In genomic region chr3:116267036-116267654, GRCm38 (mm10) we compare ENCODE assay signal across 12 mouse cellular contexts. TPM values are rescaled to one million over a fixed set of nuclear protein-coding genes. Genes with fewer than 3 reads are reported as not detected.
DNase-seq lines count a peak whose midpoint lies in the region; ATAC-seq and TF ChIP-seq lines count a peak whose summit lies in the region.
"Had no signal": no experiment of that assay in that cellular context is flagged by ENCODE, and none has a peak within 500 bp of the region (broad histone marks: within the 10 kb centered on the region; RNA-seq: fewer than 3 reads in every experiment).

No protein-coding gene starts in this region.

- intact Hi-C loops in left cerebral cortex, postnatal 14 days (cut with DNase I) = no loop called here

- 98% methylated on average over 2 of the region's 2 CpGs for WGBS in heart, postnatal 0 days
- WGBS in lung, embryonic 14.5 days = 96% methylated on average over 2 of the region's 2 CpGs
- 90% methylated on average over 2 of the region's 2 CpGs for WGBS in limb, embryonic 12.5 days
- 95% methylated on average over 2 of the region's 2 CpGs for WGBS in stomach, embryonic 14.5 days

- no peak for TF ChIP-seq CTCF in heart, postnatal 0 days (IDR thresholded peaks at IDR 0.05; ENCODE audit: low read depth)
- no peak for TF ChIP-seq CTCF in lung, embryonic 14.5 days (IDR thresholded peaks at IDR 0.05; ENCODE audit: low read depth)

- peak; percentile 24; the same call in 1 of the 2 replicates for ATAC-seq in heart, postnatal 0 days (ENCODE audit: insufficient read depth, low read depth)
- 0 out of 2 replicates have a peak, but pooled peaks have one; percentile 23 for ATAC-seq in lung, embryonic 14.5 days (ENCODE audit: insufficient read depth)
- ATAC-seq in limb, embryonic 12.5 days (ENCODE audit: insufficient number of reproducible peaks, insufficient read depth, low FRiP score, low TSS enrichment, low read depth) = peak; percentile 56; the same call in 1 of the 2 replicates
- ATAC-seq in stomach, embryonic 14.5 days (ENCODE audit: insufficient number of reproducible peaks, insufficient read depth, low FRiP score, low read depth) = peak; percentile 75; the same call in 1 of the 2 replicates

- H3K4me3 ChIP-seq in heart, postnatal 0 days (ENCODE audit: low read depth, low read length) = no peak overlapping the region
- H3K4me3 ChIP-seq in lung, embryonic 14.5 days (ENCODE audit: low read depth, low read length) = no peak overlapping the region
- no peak overlapping the region for H3K4me3 ChIP-seq in limb, embryonic 12.5 days (replicated peaks)
- no peak overlapping the region for H3K4me3 ChIP-seq in stomach, embryonic 14.5 days (ENCODE audit: low read depth, low read length)

- H3K36me3 ChIP-seq in heart, postnatal 0 days (replicated peaks; ENCODE audit: control insufficient read depth, insufficient read depth, low read length) = no peaks in the 10 kb centered on the region
- H3K36me3 ChIP-seq in lung, embryonic 14.5 days (ENCODE audit: insufficient read depth) = no peaks in the 10 kb centered on the region
- peaks cover 3% of the 10 kb centered on the region; the same call in 1 of the 2 replicates for H3K36me3 ChIP-seq in limb, embryonic 12.5 days
- no peaks in the 10 kb centered on the region for H3K36me3 ChIP-seq in stomach, embryonic 14.5 days (ENCODE audit: control insufficient read depth, insufficient read depth, low read length)

- no peak for DNase-seq in heart, postnatal 0 days (ENCODE audit: low spot score)
- DNase-seq in heart, adult 9 months (ENCODE audit: low spot score in 2 of 2) = no peak
- DNase-seq in lung, embryonic 14.5 days = no peak
- no peak for DNase-seq in lung, postnatal 4 days
- no peak for DNase-seq in left cerebral cortex, postnatal 14 days (ENCODE audit: low spot score in 2 of 2)
- no peak for DNase-seq in kidney, adult 18-20 months
- DNase-seq: adrenal gland, postnatal 25 days; lung, postnatal 14 days; thymus, adult 18-20 months had no signal

- no peak overlapping the region for H3K27ac ChIP-seq in heart, postnatal 0 days (ENCODE audit: low read depth)
- H3K27ac ChIP-seq in lung, embryonic 14.5 days (ENCODE audit: low read depth) = no peak overlapping the region
- H3K27ac ChIP-seq in limb, embryonic 12.5 days = no peak overlapping the region
- no peak overlapping the region for H3K27ac ChIP-seq in stomach, embryonic 14.5 days (ENCODE audit: low read length)

- no peaks in the 10 kb centered on the region for H3K9me3 ChIP-seq in heart, postnatal 0 days (replicated peaks; ENCODE audit: control insufficient read depth, low read length)
- no peaks in the 10 kb centered on the region for H3K9me3 ChIP-seq in lung, embryonic 14.5 days (ENCODE audit: low read depth, low read length)
- H3K9me3 ChIP-seq in limb, embryonic 12.5 days = no peaks in the 10 kb centered on the region
- H3K9me3 ChIP-seq in stomach, embryonic 14.5 days (ENCODE audit: control insufficient read depth, low read depth, low read length) = no peaks in the 10 kb centered on the region

- TF ChIP-seq EP300 in heart, postnatal 0 days (IDR thresholded peaks at IDR 0.05; ENCODE audit: low read depth) = no peak

- no peak overlapping the region for H3K4me2 ChIP-seq in heart, postnatal 0 days (ENCODE audit: low read depth, low read length)
- no peak overlapping the region for H3K4me2 ChIP-seq in lung, embryonic 14.5 days
- no peak overlapping the region for H3K4me2 ChIP-seq in limb, embryonic 12.5 days
- H3K4me2 ChIP-seq in stomach, embryonic 14.5 days (replicated peaks; ENCODE audit: low read depth, low read length) = no peak overlapping the region

- H3K9ac ChIP-seq in heart, postnatal 0 days (replicated peaks; ENCODE audit: low read depth, low read length) = no peak overlapping the region
- H3K9ac ChIP-seq in lung, embryonic 14.5 days = no peak overlapping the region
- H3K9ac ChIP-seq in limb, embryonic 12.5 days (replicated peaks) = no peak overlapping the region
- no peak overlapping the region for H3K9ac ChIP-seq in stomach, embryonic 14.5 days (replicated peaks; ENCODE audit: low read depth, low read length)

- no peaks in the 10 kb centered on the region for H3K4me1 ChIP-seq in heart, postnatal 0 days (ENCODE audit: control insufficient read depth, insufficient read depth)
- H3K4me1 ChIP-seq in lung, embryonic 14.5 days (ENCODE audit: insufficient read depth) = 0 out of 2 replicates have a peak, but pooled peaks cover 1% of the 10 kb centered on the region
- H3K4me1 ChIP-seq in limb, embryonic 12.5 days (replicated peaks) = no peaks in the 10 kb centered on the region
- H3K4me1 ChIP-seq in stomach, embryonic 14.5 days (ENCODE audit: control insufficient read depth, insufficient read depth, low read length) = peaks cover 3% of the 10 kb centered on the region; the same call in 1 of the 2 replicates

- no peaks in the 10 kb centered on the region for H3K27me3 ChIP-seq in heart, postnatal 0 days (ENCODE audit: control insufficient read depth, insufficient read depth, low read length)
- H3K27me3 ChIP-seq in lung, embryonic 14.5 days (ENCODE audit: insufficient read depth, low read length) = no peaks in the 10 kb centered on the region
- H3K27me3 ChIP-seq in limb, embryonic 12.5 days = no peaks in the 10 kb centered on the region
- no peaks in the 10 kb centered on the region for H3K27me3 ChIP-seq in stomach, embryonic 14.5 days (ENCODE audit: control insufficient read depth, insufficient read depth, low read length)

RNA-seq across cellular contexts. Expression of gene Gpr88, which starts 13.8 kb away (rescaled TPM):
- not detected in 2 replicates for total RNA-seq in heart, postnatal 0 days (2014; rRNA removed; ENCODE audit: low replicate concordance)
- polyA plus RNA-seq in heart, postnatal 0 days (2015; fragmentation: Nextera tagmentation; extraction: Ambion mirVana) = 0.11 and 0.15 TPM in 2 replicates
- 1.3 and 1.7 TPM in 2 replicates for polyA plus RNA-seq in lung, embryonic 14.5 days (2014; fragmentation: Nextera tagmentation; extraction: Ambion mirVana)
- polyA plus RNA-seq in limb, embryonic 12.5 days (2016; fragmentation: Nextera tagmentation; extraction: Ambion mirVana) = 1.2 and 1.8 TPM in 2 replicates
- polyA plus RNA-seq in stomach, embryonic 14.5 days (2014; fragmentation: Nextera tagmentation; extraction: Ambion mirVana) = 2.1 and 3.7 TPM in 2 replicates
- 10 to 100 TPM; 84.5 to 96.3 TPM for total RNA-seq in left cerebral cortex, postnatal 14 days (2021)
- total RNA-seq: granulocyte monocyte progenitor cell, adult 5-6 weeks had no signal

Comparison
In these comparisons a context has a peak if more than half of its experiments do, and no peak if none do; other contexts are left out.
1. ATAC-seq: peak in every context shown above with its lines; median percentile 75 in stomach, embryonic 14.5 days; 56 in limb, embryonic 12.5 days; 24 in heart, postnatal 0 days; 23 in lung, embryonic 14.5 days.